In the genomic region with DNA sequence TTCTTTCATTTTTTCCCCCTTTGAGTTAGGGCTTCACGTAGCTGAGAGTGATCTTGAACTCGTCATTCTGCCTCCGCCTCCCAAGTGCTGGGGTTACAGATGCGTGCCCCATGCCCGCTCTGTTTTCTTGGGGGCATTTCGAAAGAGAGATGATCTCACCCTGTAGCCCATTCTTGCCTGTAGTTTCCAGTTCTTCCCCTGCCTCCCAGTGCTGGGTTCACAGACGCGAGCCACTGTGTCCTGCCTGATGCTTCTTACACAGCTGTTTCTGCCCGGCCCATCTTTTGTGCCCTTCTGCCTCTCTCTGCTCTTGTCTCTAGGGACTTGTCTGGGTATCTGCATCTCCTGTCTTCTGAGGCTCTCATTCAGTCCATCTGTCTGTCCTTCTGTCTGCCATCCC, we compare ENCODE assay signal across 19 mouse cellular contexts. TPM values are rescaled to one million over a fixed set of nuclear protein-coding genes. Genes with fewer than 3 reads are reported as not detected.
DNase-seq lines count a peak whose midpoint lies in the region; ATAC-seq and TF ChIP-seq lines count a peak whose summit lies in the region.
"Had no signal": no experiment of that assay in that cellular context is flagged by ENCODE, and none has a peak within 500 bp of the region (broad histone marks: within the 10 kb centered on the region; RNA-seq: fewer than 3 reads in every experiment).

No protein-coding gene starts in this region.

- peaks cover 80% of the 10 kb centered on the region for H3K27me3 ChIP-seq in CH12.LX (replicated peaks)
- no peaks in the 10 kb centered on the region; the same call in 1 of the 2 replicates for H3K27me3 ChIP-seq in hindbrain, embryonic 10.5 days (ENCODE audit: insufficient read depth, poor library complexity, severe bottlenecking)
- no peaks in the 10 kb centered on the region for H3K27me3 ChIP-seq in midbrain, embryonic 12.5 days

- H3K9ac ChIP-seq in CH12.LX (ENCODE audit: insufficient read depth, low read depth), result no peak overlapping the region
- H3K9ac ChIP-seq in midbrain, embryonic 12.5 days (replicated peaks), result 0 out of 2 replicates have a peak overlapping the region, but pooled peaks have one; percentile 16
- H3K9ac ChIP-seq: embryonic facial prominence, embryonic 12.5 days had no signal

- dilution Hi-C loops in CH12.LX (cut with MboI; ENCODE audit: extremely low pct_ligation_motif_present, extremely low pct_unique_long_range_greater_than_20kb, low sequenced_read_pairs), result no loop called here

- TF ChIP-seq RAD21 in CH12.LX (IDR thresholded peaks at IDR 0.05; ENCODE audit: low read depth, low read length), result no peak

- H3K79me2 ChIP-seq in CH12.LX (replicated peaks; ENCODE audit: control insufficient read depth, extremely low read depth, insufficient read depth, poor library complexity, severe bottlenecking), result no peaks in the 10 kb centered on the region

- no peak overlapping the region for H3K4me3 ChIP-seq in CH12.LX (replicated peaks in 1 of 3; ENCODE audit: low read depth in 2 of 3, low read length in 2 of 3, poor library complexity in 1 of 3)
- no peak overlapping the region for H3K4me3 ChIP-seq in cortical plate, adult 2 months (ENCODE audit: insufficient read depth, low read length)
- H3K4me3 ChIP-seq in hindbrain, embryonic 10.5 days, result peak overlapping the region; percentile 27; the same call in 1 of the 2 replicates
- H3K4me3 ChIP-seq in midbrain, embryonic 12.5 days, result no peak overlapping the region
- H3K4me3 ChIP-seq: embryonic facial prominence, embryonic 12.5 days had no signal

- no peak for TF ChIP-seq CTCF in CH12.LX (conservative IDR thresholded peaks at IDR 0.05 in 1 of 2, IDR thresholded peaks at IDR 0.05 in 1 of 2; ENCODE audit: low read depth in 2 of 2, low read length in 2 of 2)
- no peak for TF ChIP-seq CTCF in cortical plate, adult 2 months (IDR thresholded peaks at IDR 0.05; ENCODE audit: extremely low read depth, insufficient read depth, low read length)

- in situ Hi-C loops in CH12.LX (cut with MboI; ENCODE audit: low pct_ligation_motif_present, low pct_unique_long_range_greater_than_20kb, low sequenced_read_pairs), result no loop called here

- peak; percentile 57 for ATAC-seq in midbrain, embryonic 12.5 days (ENCODE audit: low FRiP score, low read depth)
- no peak for ATAC-seq in granulocyte monocyte progenitor cell, adult 5-6 weeks (replicated peaks; ENCODE audit: poor library complexity, severe bottlenecking)

- no peaks in the 10 kb centered on the region for H3K36me3 ChIP-seq in CH12.LX (replicated peaks in 1 of 2; ENCODE audit: control insufficient read depth in 1 of 2, insufficient read depth in 1 of 2, low read length in 1 of 2)
- H3K36me3 ChIP-seq in hindbrain, embryonic 10.5 days, result peaks cover 48% of the 10 kb centered on the region
- peaks cover 34% of the 10 kb centered on the region for H3K36me3 ChIP-seq in midbrain, embryonic 12.5 days
- H3K36me3 ChIP-seq: embryonic facial prominence, embryonic 12.5 days had no signal

- no peak for TF ChIP-seq EP300 in CH12.LX (IDR thresholded peaks at IDR 0.05; ENCODE audit: low read length)

- no peaks in the 10 kb centered on the region for H3K9me3 ChIP-seq in CH12.LX (replicated peaks; ENCODE audit: low read length)
- H3K9me3 ChIP-seq in hindbrain, embryonic 10.5 days, result 0 out of 2 replicates have a peak, but pooled peaks cover 3% of the 10 kb centered on the region
- no peaks in the 10 kb centered on the region for H3K9me3 ChIP-seq in midbrain, embryonic 12.5 days
- H3K9me3 ChIP-seq: embryonic facial prominence, embryonic 12.5 days had no signal

- H3K27ac ChIP-seq in CH12.LX (ENCODE audit: insufficient read depth, low read depth), result no peak overlapping the region
- peak overlapping the region; percentile 10; the same call in 1 of the 2 replicates for H3K27ac ChIP-seq in cortical plate, adult 2 months (ENCODE audit: insufficient read depth, low read length)
- H3K27ac ChIP-seq in hindbrain, embryonic 10.5 days, result peak overlapping the region; percentile 88
- H3K27ac ChIP-seq in midbrain, embryonic 12.5 days (replicated peaks), result peak overlapping the region; percentile 93
- H3K27ac ChIP-seq: macrophage had no signal

- peaks cover 0 to 17% of the 10 kb centered on the region in 2 experiments; a peak in 2 of 4 replicates for H3K4me1 ChIP-seq in CH12.LX (ENCODE audit: control insufficient read depth in 1 of 2, insufficient read depth in 2 of 2)
- H3K4me1 ChIP-seq in cortical plate, adult 2 months (ENCODE audit: control insufficient read depth, insufficient read depth, low read length), result peaks cover 11% of the 10 kb centered on the region
- peaks cover 59% of the 10 kb centered on the region for H3K4me1 ChIP-seq in hindbrain, embryonic 10.5 days (replicated peaks)
- H3K4me1 ChIP-seq in midbrain, embryonic 12.5 days, result peaks cover 52% of the 10 kb centered on the region
- H3K4me1 ChIP-seq: embryonic facial prominence, embryonic 12.5 days had no signal

- TF ChIP-seq POLR2A in CH12.LX (IDR thresholded peaks at IDR 0.05; ENCODE audit: low read depth, low read length), result no peak
- TF ChIP-seq POLR2A in cortical plate, adult 2 months (IDR thresholded peaks at IDR 0.05; ENCODE audit: extremely low read depth, insufficient read depth, low read length), result no peak

- no peak for DNase-seq in CH12.LX (ENCODE audit: extremely low read depth)
- no peak for DNase-seq in hindbrain, embryonic 10.5 days (ENCODE audit: low spot score)
- no peak for DNase-seq in kidney, adult 8-10 months
- DNase-seq in B cell, adult 2 months, result no peak
- no peak for DNase-seq in adrenal gland, postnatal 10 days
- DNase-seq: adrenal gland, adult 8-10 months; gastrocnemius, postnatal 10 days; kidney, postnatal 14 days; lung, adult 2 months had no signal

- 0 out of 2 replicates have a peak overlapping the region, but pooled peaks have one; percentile 5 for H3K4me2 ChIP-seq in CH12.LX (ENCODE audit: insufficient read depth, low read depth, poor library complexity, severe bottlenecking)
- H3K4me2 ChIP-seq in midbrain, embryonic 12.5 days (replicated peaks), result peak overlapping the region; percentile 47
- H3K4me2 ChIP-seq: embryonic facial prominence, embryonic 12.5 days had no signal

- WGBS in hindbrain, embryonic 10.5 days, result 55% methylated on average over 9 of the region's 9 CpGs
- 41% methylated on average over 9 of the region's 9 CpGs for WGBS in midbrain, embryonic 12.5 days

TF ChIP-seq in CH12.LX, 34 proteins besides CTCF, POLR2A, EP300 and RAD21 (continues in another document):
- TF ChIP-seq ZNF384 (IDR thresholded peaks at IDR 0.05; ENCODE audit: low read depth, low read length) (no peak), TBP (conservative IDR thresholded peaks at IDR 0.05; ENCODE audit: low read depth, low read length) (no peak), BHLHE40 (IDR thresholded peaks at IDR 0.05; ENCODE audit: low read depth, low read length) (no peak), MAFK (IDR thresholded peaks at IDR 0.05; ENCODE audit: insufficient replicate concordance, low read length) (no peak), RCOR1 (conservative IDR thresholded peaks at IDR 0.05; ENCODE audit: low read depth, low read length) (no peak), MAZ (IDR thresholded peaks at IDR 0.05; ENCODE audit: low read depth, low read length) (no peak), ZC3H11A (IDR thresholded peaks at IDR 0.05; ENCODE audit: low read depth, low read length) (no peak), USF1 (IDR thresholded peaks at IDR 0.05; ENCODE audit: low read depth, low read length) (no peak)

RNA-seq across cellular contexts. Expression of a gene that starts 17.1 kb away (rescaled TPM):
- 0.04 TPM in 2 replicates for total RNA-seq in CH12.LX (2012; rRNA removed)
- total RNA-seq in CH12.LX (2014; rRNA removed), result not detected in 2 replicates
- polyA plus RNA-seq in CH12.LX (2012; ENCODE audit: insufficient read length, low read depth), result not detected in 2 replicates
- polyA plus RNA-seq in cortical plate, adult 2 months (2012; rRNA removed), result 22.3 and 23.3 TPM in 2 replicates
- 3.5 and 7.3 TPM in 2 replicates for polyA plus RNA-seq in hindbrain, embryonic 10.5 days (2016; fragmentation: Nextera tagmentation; extraction: Ambion mirVana)
- 12.0 and 13.5 TPM in 2 replicates for polyA plus RNA-seq in midbrain, embryonic 12.5 days (2016; fragmentation: Nextera tagmentation; extraction: Ambion mirVana)
- not detected in 2 replicates for total RNA-seq in granulocyte monocyte progenitor cell, adult 5-6 weeks (2014; fragmentation: Nextera tagmentation)
- total RNA-seq in granulocyte monocyte progenitor cell, adult 5-6 weeks (2017), result not detected in 2 replicates
- total RNA-seq in adrenal gland, postnatal 10 days (2021), result 1 to 10 TPM; 6.1 to 7.4 TPM

RNA-seq across cellular contexts. Expression of a gene that starts 32.6 kb away (rescaled TPM):
- 16.3 and 17.4 TPM in 2 replicates for total RNA-seq in CH12.LX (2012; rRNA removed)
- 11.7 and 11.9 TPM in 2 replicates for total RNA-seq in CH12.LX (2014; rRNA removed)
- polyA plus RNA-seq in CH12.LX (2012; ENCODE audit: insufficient read length, low read depth), result 13.2 and 27.3 TPM in 2 replicates
- polyA plus RNA-seq in cortical plate, adult 2 months (2012; rRNA removed), result 14.7 and 15.8 TPM in 2 replicates
- 36.8 and 39.2 TPM in 2 replicates for polyA plus RNA-seq in hindbrain, embryonic 10.5 days (2016; fragmentation: Nextera tagmentation; extraction: Ambion mirVana)
- 34.7 and 38.7 TPM in 2 replicates for polyA plus RNA-seq in midbrain, embryonic 12.5 days (2016; fragmentation: Nextera tagmentation; extraction: Ambion mirVana)
- 34.6 and 45.4 TPM in 2 replicates for total RNA-seq in granulocyte monocyte progenitor cell, adult 5-6 weeks (2014; fragmentation: Nextera tagmentation)
- 11.4 and 12.1 TPM in 2 replicates for total RNA-seq in granulocyte monocyte progenitor cell, adult 5-6 weeks (2017)
- 10 to 100 TPM; 12.5 to 13.9 TPM for total RNA-seq in adrenal gland, postnatal 10 days (2021)

RNA-seq across cellular contexts. Expression of a gene that starts 44.4 kb away (rescaled TPM):
- total RNA-seq in CH12.LX (2012; rRNA removed) (not detected in 2 replicates), CH12.LX (2014; rRNA removed) (not detected in 2 replicates)
- not detected in 2 replicates for polyA plus RNA-seq in CH12.LX (2012; ENCODE audit: insufficient read length, low read depth)
- 2.8 and 3.3 TPM in 2 replicates for polyA plus RNA-seq in cortical plate, adult 2 months (2012; rRNA removed)
- 0.09 TPM in 1 of 2 replicates, not detected in the other for polyA plus RNA-seq in hindbrain, embryonic 10.5 days (2016; fragmentation: Nextera tagmentation; extraction: Ambion mirVana)
- 0.20 and 0.33 TPM in 2 replicates for polyA plus RNA-seq in midbrain, embryonic 12.5 days (2016; fragmentation: Nextera tagmentation; extraction: Ambion mirVana)
- total RNA-seq in granulocyte monocyte progenitor cell, adult 5-6 weeks (2014; fragmentation: Nextera tagmentation), result not detected in 2 replicates
- total RNA-seq in granulocyte monocyte progenitor cell, adult 5-6 weeks (2017), result not detected in 2 replicates
- total RNA-seq in adrenal gland, postnatal 10 days (2021), result not detected
- total RNA-seq: adrenal gland, adult 8-10 months; gastrocnemius, postnatal 10 days; heart, adult 8-10 months; liver, adult 2 months; MEL had no signal
- polyA plus RNA-seq: embryonic facial prominence, embryonic 12.5 days; heart, postnatal 0 days; intestine, embryonic 14.5 days; liver, adult 2 months; macrophage had no signal

RNA-seq across cellular contexts. Expression of a gene that starts 48.2 kb away (rescaled TPM):
- total RNA-seq in CH12.LX (2012; rRNA removed) (2.5 and 2.8 TPM in 2 replicates), CH12.LX (2014; rRNA removed) (1.2 and 1.3 TPM in 2 replicates)
- 4.1 and 4.7 TPM in 2 replicates for polyA plus RNA-seq in CH12.LX (2012; ENCODE audit: insufficient read length, low read depth)
- polyA plus RNA-seq in cortical plate, adult 2 months (2012; rRNA removed), result 49.7 and 50.8 TPM in 2 replicates
- polyA plus RNA-seq in hindbrain, embryonic 10.5 days (2016; fragmentation: Nextera tagmentation; extraction: Ambion mirVana), result 4.1 and 5.0 TPM in 2 replicates
- 5.3 and 6.1 TPM in 2 replicates for polyA plus RNA-seq in midbrain, embryonic 12.5 days (2016; fragmentation: Nextera tagmentation; extraction: Ambion mirVana)
- not detected in 2 replicates for total RNA-seq in granulocyte monocyte progenitor cell, adult 5-6 weeks (2014; fragmentation: Nextera tagmentation)
- total RNA-seq in granulocyte monocyte progenitor cell, adult 5-6 weeks (2017), result 0.82 TPM in 1 of 2 replicates, not detected in the other
- total RNA-seq in adrenal gland, postnatal 10 days (2021), result 1 to 10 TPM; 6.4 to 6.8 TPM
